Mouse (Mus musculus) splenic B cell, adult 2 months (primary cell): Measurements from ENCODE around the gene Prkn.

Source experiments
- DNase-seq: peaks from one replicate; pipeline ENCODE4 v3.0.0-alpha.2; 2011; ENCODE audit warnings: low read depth, low spot score
- H3K27me3 ChIP-seq: 2 replicates; pipeline ENCODE4 v1.6.1; 2012; ENCODE audit warnings: mild to moderate bottlenecking, low read length, moderate library complexity, mixed read lengths; ENCODE audit not compliant: control insufficient read depth, poor library complexity, insufficient read depth, severe bottlenecking
- H3K36me3 ChIP-seq: 2 replicates; pipeline ENCODE4 v1.6.1; 2012; ENCODE audit warnings: mild to moderate bottlenecking, low read length, moderate library complexity, mixed read lengths; ENCODE audit not compliant: control insufficient read depth, poor library complexity, insufficient read depth, severe bottlenecking

The Prkn gene

DNA sequence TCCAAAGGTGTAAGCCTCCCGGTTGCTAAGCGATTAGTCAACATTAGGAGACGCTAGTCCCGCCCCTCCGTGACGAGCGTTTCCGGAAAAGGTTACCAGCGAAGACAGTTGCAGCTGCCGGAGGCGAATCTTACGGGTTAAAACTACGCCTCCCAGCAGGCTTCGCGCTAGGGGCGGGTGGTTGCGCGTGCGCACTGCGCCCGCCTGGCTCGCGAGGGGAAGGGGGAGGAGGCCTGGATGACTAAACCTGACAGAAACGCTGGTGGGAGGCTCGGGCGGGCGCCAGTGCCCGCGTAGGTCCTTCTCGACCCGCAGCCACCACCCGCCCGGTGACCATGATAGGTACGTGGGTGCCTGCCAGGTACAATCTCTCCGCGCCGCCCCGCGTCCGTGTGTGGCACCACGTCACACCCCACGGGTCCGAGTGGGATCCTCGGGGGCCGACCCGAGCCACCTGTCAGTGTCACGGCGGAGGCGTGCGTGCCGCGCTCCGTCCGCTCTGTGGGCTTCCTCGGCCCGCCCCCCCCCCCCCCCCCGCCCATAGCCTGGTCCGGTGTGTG, at the start of gene Prkn, which contains the start of gene Pacrg:
Gene Prkn (plus strand): TSS at position 237 of the 560 bp plus-strand sequence.
Gene Pacrg (minus strand): TSS at position 164 of the 560 bp plus-strand sequence.
- DNase-seq, result peak; percentile 94
- H3K27me3 ChIP-seq, result no peaks in the 10 kb centered on the region
- no peaks in the 10 kb centered on the region for H3K36me3 ChIP-seq

GRCm38 (mm10) chr17:10791661-10792060, 48.5 kb upstream of the Prkn start:
- no peak for DNase-seq
- Histone ChIP-seq H3K36me3 (no peaks in the 10 kb centered on the region), H3K27me3 (no peaks in the 10 kb centered on the region)

GRCm38 (mm10) chr17:10806692-10807091, 33.5 kb upstream of the Prkn start:
- DNase-seq, result no peak
- H3K36me3 ChIP-seq, result no peaks in the 10 kb centered on the region
- no peaks in the 10 kb centered on the region for H3K27me3 ChIP-seq

- no peak for DNase-seq
- Histone ChIP-seq H3K36me3 (no peaks in the 10 kb centered on the region), H3K27me3 (no peaks in the 10 kb centered on the region)
These were observed 32.8 kb upstream of the Prkn start for GRCm38 (mm10) chr17:10807261-10807998.

DNA sequence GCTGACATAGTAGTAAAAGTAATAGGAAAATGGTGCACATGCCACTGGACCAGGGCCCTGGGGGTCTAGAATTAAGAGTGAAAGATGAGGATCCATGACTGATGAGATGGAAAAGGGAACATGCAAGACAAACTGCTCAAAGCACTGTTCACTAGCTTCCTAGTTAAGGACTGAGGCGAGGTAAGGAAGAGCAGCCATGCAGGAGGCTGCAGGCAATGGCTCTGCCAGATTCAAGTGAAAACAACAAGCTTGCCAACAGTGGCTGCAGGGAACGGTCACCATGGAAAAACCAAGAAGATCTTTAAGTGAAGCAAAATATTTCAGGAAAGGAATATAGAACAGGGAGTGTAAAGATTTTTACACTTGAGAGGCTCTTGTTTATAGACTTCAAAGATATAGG, 31.6 kb upstream of the Prkn start:
- DNase-seq, result no peak
- Histone ChIP-seq H3K27me3 (no peaks in the 10 kb centered on the region), H3K36me3 (no peaks in the 10 kb centered on the region)

DNA sequence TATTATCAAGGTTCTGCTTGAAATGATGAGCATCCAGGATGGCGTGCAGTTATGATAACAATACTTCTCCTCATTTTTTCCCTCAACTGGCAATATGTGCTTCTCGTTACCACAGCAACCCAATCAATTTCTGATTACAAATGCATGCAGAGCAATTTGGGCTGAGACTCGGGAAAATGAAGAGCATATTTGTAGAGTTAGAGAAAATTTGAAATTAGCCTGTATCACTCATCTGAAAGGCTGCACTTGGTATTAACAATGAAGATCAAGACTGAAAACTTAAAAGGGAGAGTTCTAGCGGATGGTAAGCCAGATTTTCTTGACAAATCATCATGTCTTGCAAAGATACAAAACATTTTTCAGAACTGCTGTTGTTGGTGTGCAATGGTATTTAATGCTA, 21.2 kb upstream of the Prkn start:
- no peak for DNase-seq
- Histone ChIP-seq H3K36me3 (no peaks in the 10 kb centered on the region; the same call in 1 of the 2 replicates), H3K27me3 (no peaks in the 10 kb centered on the region)

DNA sequence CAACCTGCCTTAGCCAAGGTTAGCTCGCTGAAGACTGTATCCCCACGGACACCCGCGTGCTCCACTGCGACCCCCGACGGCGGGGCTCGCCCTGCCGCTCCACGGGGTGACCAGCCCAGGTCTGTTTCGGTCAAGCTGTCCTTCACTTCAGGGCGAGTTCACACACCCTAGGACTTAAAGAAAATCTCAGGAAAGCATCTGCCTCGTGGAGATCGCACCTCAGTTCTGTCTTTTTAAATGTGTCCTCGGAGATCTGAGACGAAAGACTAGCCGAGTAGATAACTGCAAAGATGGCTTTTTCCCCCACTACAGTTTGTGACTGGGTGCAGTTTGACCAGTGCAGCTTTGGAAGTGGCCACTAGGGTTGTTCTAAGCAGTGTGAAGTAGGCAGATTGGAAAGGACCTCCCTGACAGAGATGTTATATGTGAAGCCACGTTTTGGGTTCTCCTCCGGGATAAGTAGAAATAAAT, 582 bp downstream of the Prkn start:
- Histone ChIP-seq H3K27me3 (no peaks in the 10 kb centered on the region), H3K36me3 (no peaks in the 10 kb centered on the region)
- peak; percentile 59 for DNase-seq

GRCm38 (mm10) chr17:10854207-10854606, 14.0 kb downstream of the Prkn start:
- Histone ChIP-seq H3K36me3 (no peaks in the 10 kb centered on the region), H3K27me3 (no peaks in the 10 kb centered on the region)
- DNase-seq, result no peak

GRCm38 (mm10) chr17:10874208-10875187, 34.3 kb downstream of the Prkn start:
- no peak for DNase-seq
- Histone ChIP-seq H3K27me3 (no peaks in the 10 kb centered on the region), H3K36me3 (no peaks in the 10 kb centered on the region)

- Histone ChIP-seq H3K27me3 (no peaks in the 10 kb centered on the region), H3K36me3 (no peaks in the 10 kb centered on the region)
- no peak for DNase-seq
These were observed 38.8 kb downstream of the Prkn start for GRCm38 (mm10) chr17:10878986-10879385.

GRCm38 (mm10) chr17:10882260-10882659, 42.1 kb downstream of the Prkn start:
- no peak for DNase-seq
- no peaks in the 10 kb centered on the region for H3K36me3 ChIP-seq
- H3K27me3 ChIP-seq, result no peaks in the 10 kb centered on the region

DNA sequence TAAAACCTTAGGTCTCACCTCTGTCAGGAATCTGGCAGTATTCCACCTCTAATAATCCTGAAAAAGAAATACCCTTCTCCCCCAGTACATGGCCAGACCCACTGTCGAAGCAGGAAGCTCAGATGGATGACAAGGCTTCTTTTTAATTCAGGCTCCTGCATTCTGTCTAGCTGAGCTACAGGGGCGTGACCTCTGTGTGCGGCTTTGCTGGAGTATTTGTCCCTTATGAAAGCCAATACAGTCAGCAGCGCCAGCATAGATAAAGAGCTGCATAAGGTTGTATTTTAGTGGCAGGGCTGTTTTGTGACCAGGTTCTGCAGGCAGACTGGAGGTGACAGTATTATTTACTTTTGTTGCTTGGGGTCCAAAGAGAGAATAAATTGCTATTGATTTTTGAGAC, 47.7 kb downstream of the Prkn start:
- Histone ChIP-seq H3K27me3 (no peaks in the 10 kb centered on the region), H3K36me3 (no peaks in the 10 kb centered on the region)
- DNase-seq, result no peak

- no peak for DNase-seq
- peaks cover 1% of the 10 kb centered on the region; the same call in 1 of the 2 replicates for H3K27me3 ChIP-seq
- H3K36me3 ChIP-seq, result no peaks in the 10 kb centered on the region
These were observed 61.6 kb downstream of the Prkn start for GRCm38 (mm10) chr17:10901686-10902228.

DNA sequence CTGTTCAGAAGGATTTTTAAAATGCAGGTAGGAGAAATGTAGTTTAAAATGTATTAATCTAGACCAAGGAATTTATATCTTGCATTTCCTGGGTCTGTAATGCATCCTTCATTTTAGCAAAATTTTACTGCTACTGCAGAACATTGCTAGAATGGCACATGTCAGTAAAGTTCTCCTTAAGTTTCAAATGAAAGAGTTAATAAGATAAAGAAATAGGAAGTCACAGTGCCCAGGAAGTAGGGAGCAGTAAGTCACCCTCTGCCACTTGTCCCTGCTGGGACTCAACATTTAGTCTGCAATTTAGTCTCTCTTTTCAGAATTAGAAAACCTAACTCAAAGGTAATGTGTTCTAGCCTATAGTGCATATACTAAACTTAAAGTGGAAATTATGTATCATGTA, 96.5 kb downstream of the Prkn start:
- DNase-seq, result no peak
- H3K36me3 ChIP-seq, result no peaks in the 10 kb centered on the region

More for the DNA sequence above, 96.5 kb downstream of the Prkn start:
- no peaks in the 10 kb centered on the region for H3K27me3 ChIP-seq
